Comparison of ENCODE assay signal across 24 mouse cellular contexts in the genomic region with DNA sequence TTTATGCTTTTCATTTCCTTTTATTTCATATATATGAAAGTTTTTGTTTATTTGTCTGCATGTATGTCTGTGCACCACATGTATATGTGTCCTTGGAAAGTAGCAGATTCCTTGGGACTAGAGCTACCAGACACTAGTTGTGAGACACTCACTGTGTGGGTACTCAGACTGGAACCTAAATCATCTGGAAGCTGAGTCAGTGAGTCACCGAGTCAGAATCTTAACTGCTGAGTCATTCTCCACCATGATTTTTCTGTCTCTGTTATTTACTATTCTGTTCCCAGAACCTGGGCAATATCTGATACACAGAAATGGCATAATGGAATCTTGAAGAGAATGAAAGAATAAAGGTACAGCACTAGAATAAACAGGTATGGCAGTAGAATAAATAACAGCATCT. TPM values are rescaled to one million over a fixed set of nuclear protein-coding genes. Genes with fewer than 3 reads are reported as not detected.
A peak's percentile ranks its signal among the peaks of the same experiment; 100 is the strongest.
DNase-seq lines count a peak whose midpoint lies in the region; ATAC-seq and TF ChIP-seq lines count a peak whose summit lies in the region.
"Had no signal": no experiment of that assay in that cellular context is flagged by ENCODE, and none has a peak within 500 bp of the region (broad histone marks: within the 10 kb centered on the region; RNA-seq: fewer than 3 reads in every experiment).

No protein-coding gene starts in this region.

- H3K36me3 ChIP-seq in CH12.LX (replicated peaks in 1 of 2; ENCODE audit: control insufficient read depth in 1 of 2, insufficient read depth in 1 of 2, low read length in 1 of 2) = peaks cover 12 to 29% of the 10 kb centered on the region in 2 experiments

- 0 out of 2 replicates have a peak, but pooled peaks have one; percentile 49 for ATAC-seq in erythroblast, adult 5-6 weeks (replicated peaks; ENCODE audit: low FRiP score, poor library complexity, severe bottlenecking)
- ATAC-seq in cerebellum, adult (ENCODE audit: insufficient number of reproducible peaks, low FRiP score, low TSS enrichment) = no peak
- ATAC-seq: forebrain, embryonic 15.5 days; inflammation-experienced regulatory T-cells, adult 6 months; lung, postnatal 0 days; midbrain, embryonic 15.5 days had no signal

- H3K9me3 ChIP-seq in CH12.LX (replicated peaks; ENCODE audit: low read length) = no peaks in the 10 kb centered on the region
- H3K9me3 ChIP-seq: embryonic facial prominence, embryonic 13.5 days; forebrain, embryonic 15.5 days; limb, embryonic 15.5 days; midbrain, embryonic 15.5 days; neural tube, embryonic 12.5 days had no signal

- H3K4me3 ChIP-seq in CH12.LX (replicated peaks in 1 of 3; ENCODE audit: low read depth in 2 of 3, low read length in 2 of 3, poor library complexity in 1 of 3) = no peak overlapping the region
- H3K4me3 ChIP-seq: embryonic facial prominence, embryonic 13.5 days; forebrain, embryonic 15.5 days; heart, adult 2 months; limb, embryonic 15.5 days; midbrain, embryonic 15.5 days; neural tube, embryonic 12.5 days had no signal

- dilution Hi-C loops in CH12.LX (cut with MboI; ENCODE audit: extremely low pct_ligation_motif_present, extremely low pct_unique_long_range_greater_than_20kb, low sequenced_read_pairs) = no loop called here

- H3K9ac ChIP-seq in CH12.LX (ENCODE audit: insufficient read depth, low read depth) = no peak overlapping the region
- H3K9ac ChIP-seq: embryonic facial prominence, embryonic 13.5 days; forebrain, embryonic 15.5 days; hindbrain, embryonic 14.5 days; limb, embryonic 15.5 days; midbrain, embryonic 15.5 days; neural tube, embryonic 12.5 days had no signal

- H3K79me2 ChIP-seq in CH12.LX (replicated peaks; ENCODE audit: control insufficient read depth, extremely low read depth, insufficient read depth, poor library complexity, severe bottlenecking) = no peaks in the 10 kb centered on the region

- in situ Hi-C loops in CH12.LX (cut with MboI; ENCODE audit: low pct_ligation_motif_present, low pct_unique_long_range_greater_than_20kb, low sequenced_read_pairs) = loop anchor here (25.0 kb wide), 1 partner anchor 1259 kb away; the partner anchor contains the start of gene Usp25

- TF ChIP-seq EP300 in CH12.LX (IDR thresholded peaks at IDR 0.05; ENCODE audit: low read length) = no peak

- H3K27me3 ChIP-seq in CH12.LX (replicated peaks) = no peaks in the 10 kb centered on the region
- H3K27me3 ChIP-seq: embryonic facial prominence, embryonic 13.5 days; forebrain, embryonic 15.5 days; limb, embryonic 15.5 days; midbrain, embryonic 15.5 days; neural tube, embryonic 12.5 days had no signal

- DNase-seq in adrenal gland, postnatal 10 days = peak; percentile 7
- no peak for DNase-seq in adrenal gland, adult 18-20 months (ENCODE audit: low spot score in 2 of 2)
- DNase-seq in CH12.LX (ENCODE audit: extremely low read depth) = peak; percentile 17
- DNase-seq in NIH3T3 (ENCODE audit: low read depth) = peak; percentile 65
- no peak for DNase-seq in urinary bladder, postnatal 10 days (ENCODE audit: low spot score)
- DNase-seq in ovary, postnatal 14 days (ENCODE audit: low spot score) = no peak
- DNase-seq: cerebellum, adult 18-20 months; cerebellum, postnatal 14 days; gastrocnemius, postnatal 25 days; heart, adult 2 months; kidney, adult 18-20 months; left cerebral cortex, postnatal 4 days had no signal

- no peak overlapping the region for H3K4me2 ChIP-seq in CH12.LX (ENCODE audit: insufficient read depth, low read depth, poor library complexity, severe bottlenecking)
- H3K4me2 ChIP-seq: embryonic facial prominence, embryonic 13.5 days; forebrain, embryonic 15.5 days; hindbrain, embryonic 14.5 days; limb, embryonic 15.5 days; midbrain, embryonic 15.5 days; neural tube, embryonic 12.5 days had no signal

- H3K27ac ChIP-seq in CH12.LX (ENCODE audit: insufficient read depth, low read depth) = no peak overlapping the region
- H3K27ac ChIP-seq: embryonic facial prominence, embryonic 13.5 days; forebrain, embryonic 15.5 days; heart, adult 2 months; hindbrain, embryonic 14.5 days; kidney, postnatal 0 days; limb, embryonic 15.5 days; macrophage; midbrain, embryonic 15.5 days; neural tube, embryonic 12.5 days had no signal

- TF ChIP-seq POLR2A in CH12.LX (IDR thresholded peaks at IDR 0.05; ENCODE audit: low read depth, low read length) = no peak

- no peaks in the 10 kb centered on the region; a peak in 1 of 4 replicates for H3K4me1 ChIP-seq in CH12.LX (ENCODE audit: control insufficient read depth in 1 of 2, insufficient read depth in 2 of 2)
- H3K4me1 ChIP-seq: embryonic facial prominence, embryonic 13.5 days; forebrain, embryonic 15.5 days; limb, embryonic 15.5 days; midbrain, embryonic 15.5 days; neural tube, embryonic 12.5 days had no signal

- TF ChIP-seq RAD21 in CH12.LX (IDR thresholded peaks at IDR 0.05; ENCODE audit: low read depth, low read length) = no peak

- TF ChIP-seq CTCF in CH12.LX (conservative IDR thresholded peaks at IDR 0.05 in 1 of 2, IDR thresholded peaks at IDR 0.05 in 1 of 2; ENCODE audit: low read depth in 2 of 2, low read length in 2 of 2) = no peak

TF ChIP-seq in CH12.LX, 34 proteins besides CTCF, POLR2A, EP300 and RAD21:
- TF ChIP-seq NRF1 (IDR thresholded peaks at IDR 0.05; ENCODE audit: low read depth, low read length) (no peak), BHLHE40 (IDR thresholded peaks at IDR 0.05; ENCODE audit: low read depth, low read length) (no peak), ZC3H11A (IDR thresholded peaks at IDR 0.05; ENCODE audit: low read depth, low read length) (no peak), MAFK (IDR thresholded peaks at IDR 0.05; ENCODE audit: insufficient replicate concordance, low read length) (peak; percentile 84)

RNA-seq across cellular contexts. Expression of gene Hspa13, which starts 14.0 kb away (rescaled TPM):
- total RNA-seq in adrenal gland, postnatal 10 days (2021) = 10 to 100 TPM; 29.4 to 35.9 TPM
- total RNA-seq in adrenal gland, adult 18-20 months (2021) = 10 to 100 TPM; 35.9 to 44.5 TPM
- total RNA-seq in CH12.LX (2012; rRNA removed) (30.6 and 36.8 TPM in 2 replicates), CH12.LX (2014; rRNA removed) (38.9 and 45.9 TPM in 2 replicates)
- 20.4 and 21.3 TPM in 2 replicates for polyA plus RNA-seq in CH12.LX (2012; ENCODE audit: insufficient read length, low read depth)
- total RNA-seq in erythroblast, adult 5-6 weeks (2015; ENCODE audit: low replicate concordance) = 5.9 and 9.6 TPM in 2 replicates
- 7.2 and 11.3 TPM in 2 replicates for total RNA-seq in erythroblast, adult 5-6 weeks (2017; ENCODE audit: low replicate concordance)

Comparison
In these comparisons a context has a peak if more than half of its experiments do, and no peak if none do; other contexts are left out.
1. DNase-seq: peak in adrenal gland, postnatal 10 days (single experiment), CH12.LX (single experiment) and NIH3T3 (single experiment); none in adrenal gland, adult 18-20 months (0 of 2), urinary bladder, postnatal 10 days (single experiment) and ovary, postnatal 14 days (single experiment).